Mouse (Mus musculus): ENCODE data around the gene Slc24a3.

DNA sequence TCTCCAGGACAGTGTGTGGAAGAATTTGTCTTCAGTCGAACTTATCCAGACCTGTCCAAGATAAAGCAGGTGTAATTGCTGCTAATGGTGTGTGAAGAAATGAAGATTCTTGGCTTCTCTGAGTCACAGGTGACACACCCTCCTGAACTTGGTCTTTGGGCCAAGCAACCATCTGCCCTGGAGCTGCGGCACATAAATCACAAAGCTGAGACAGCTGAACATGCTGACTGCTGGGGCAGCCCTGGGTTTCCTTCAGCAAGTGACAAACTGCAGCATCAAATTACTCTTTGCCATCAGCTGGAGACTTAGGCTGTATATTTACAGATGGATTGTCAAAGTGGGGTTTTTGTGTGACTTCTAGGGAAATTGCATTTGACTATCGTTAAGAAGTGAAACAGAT lies 415.5 kb downstream of the Slc24a3 start:
- TF ChIP-seq EP300 (IDR thresholded peaks at IDR 0.05; ENCODE audit: low read depth in 1 of 2, low read length in 2 of 2), result no peak
- TF ChIP-seq POLR2A (IDR thresholded peaks at IDR 0.05; ENCODE audit: control insufficient read depth in 1 of 2, insufficient read depth in 1 of 2, low read depth in 1 of 2, low read length in 2 of 2, poor library complexity in 1 of 2), result no peak
- no peak for TF ChIP-seq NELFE (IDR thresholded peaks at IDR 0.05; ENCODE audit: low read depth, low read length)
- TF ChIP-seq TAL1 (IDR thresholded peaks at IDR 0.05; ENCODE audit: low read length), result no peak
- TF ChIP-seq CTCF (IDR thresholded peaks at IDR 0.05 in 2 of 3, conservative IDR thresholded peaks at IDR 0.05 in 1 of 3; ENCODE audit: control insufficient read depth in 1 of 3, insufficient read depth in 1 of 3, low read depth in 2 of 3, low read length in 3 of 3, poor library complexity in 1 of 3, severe bottlenecking in 1 of 3), result no peak
- no peak for TF ChIP-seq ZNF384 (IDR thresholded peaks at IDR 0.05; ENCODE audit: low read depth, low read length)
